Mouse (Mus musculus): ENCODE data around the gene Cnih4. TPM values are rescaled to one million over a fixed set of nuclear protein-coding genes. Genes with fewer than 3 reads are reported as not detected.

Gene Cnih4
- total RNA-seq (2023), result 17.9 TPM

GRCm38 (mm10) chr1:181143950-181144836, at the start of gene Cnih4, which contains the start of gene Nvl:
TSS of gene Cnih4 (plus strand) at chr1:181144693.
TSS of gene Nvl (minus strand) at chr1:181144204.

DNA sequence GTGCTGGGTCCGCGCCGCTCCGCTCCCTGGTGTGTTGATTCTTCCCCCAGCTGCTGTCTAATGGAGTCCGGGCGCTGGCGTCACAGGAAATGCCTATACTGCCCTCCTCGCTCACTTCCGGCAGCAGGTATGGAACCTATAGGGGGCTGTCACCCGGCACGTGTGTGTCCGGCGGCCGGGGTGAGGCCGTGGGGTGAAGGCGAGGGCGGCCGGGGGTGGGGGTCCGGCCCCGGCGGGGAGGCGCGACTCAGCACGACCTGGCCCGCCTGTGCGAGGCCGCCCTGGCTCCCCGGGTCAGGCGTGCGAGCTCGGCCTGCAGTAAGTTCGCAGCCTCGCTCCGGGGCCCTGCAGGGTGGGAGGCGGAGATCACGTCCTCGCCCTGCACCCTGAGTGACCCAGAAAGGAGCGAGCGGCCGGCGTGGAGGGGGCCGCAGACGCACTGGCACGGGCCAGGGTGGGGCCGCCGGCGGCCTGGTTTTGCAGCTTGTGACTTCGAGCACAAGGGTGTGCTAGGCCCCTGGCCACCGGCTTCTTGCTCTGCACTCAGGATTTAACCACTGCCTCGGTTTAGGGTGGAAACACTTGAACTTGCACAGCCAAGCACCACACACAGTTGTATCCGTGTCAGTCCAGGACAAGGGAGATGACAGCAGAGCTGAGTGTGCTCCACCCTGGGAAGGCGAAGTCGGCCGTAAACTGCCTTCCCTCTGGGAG, 67.6 kb downstream of the Cnih4 start, which contains the start of gene Wdr26:
Gene Wdr26 (minus strand): TSS at position 82 of the 714 bp plus-strand sequence.

Other genes starting within 250 kb of the Cnih4 start
- 50.2 TPM for gene Pycr2, start 240.4 kb upstream of the Cnih4 start, total RNA-seq (2023)
- gene Lefty1, start 209.7 kb upstream of the Cnih4 start, total RNA-seq (2023), result not detected
- 59.8 TPM for gene Tmem63a, start 202.3 kb upstream of the Cnih4 start, total RNA-seq (2023)
- 56.2 TPM for gene Ephx1, start 123.8 kb upstream of the Cnih4 start, total RNA-seq (2023)
- gene 9130409I23Rik, start 93.5 kb upstream of the Cnih4 start, total RNA-seq (2023), result not detected
- gene Nvl, start 489 bp upstream of the Cnih4 start, total RNA-seq (2023), result 31.4 TPM
- gene Wdr26, start 67.3 kb downstream of the Cnih4 start, total RNA-seq (2023), result 340 TPM
- gene Cnih3, start 207.9 kb downstream of the Cnih4 start, total RNA-seq (2023), result not detected

Data from CD4-positive naive resting alpha-beta T cell, adult 76 days (primary cell).